Mouse (Mus musculus) spleen, postnatal 4 days (tissue): Measurements from ENCODE around the gene Megf8.

Source experiments
- DNase-seq, 2 experiments: peaks; one replicate each; pipeline ENCODE4 v3.0.0; 2022; ENCODE audit warnings: low spot score in 2 of 2

Gene Megf8

DNA sequence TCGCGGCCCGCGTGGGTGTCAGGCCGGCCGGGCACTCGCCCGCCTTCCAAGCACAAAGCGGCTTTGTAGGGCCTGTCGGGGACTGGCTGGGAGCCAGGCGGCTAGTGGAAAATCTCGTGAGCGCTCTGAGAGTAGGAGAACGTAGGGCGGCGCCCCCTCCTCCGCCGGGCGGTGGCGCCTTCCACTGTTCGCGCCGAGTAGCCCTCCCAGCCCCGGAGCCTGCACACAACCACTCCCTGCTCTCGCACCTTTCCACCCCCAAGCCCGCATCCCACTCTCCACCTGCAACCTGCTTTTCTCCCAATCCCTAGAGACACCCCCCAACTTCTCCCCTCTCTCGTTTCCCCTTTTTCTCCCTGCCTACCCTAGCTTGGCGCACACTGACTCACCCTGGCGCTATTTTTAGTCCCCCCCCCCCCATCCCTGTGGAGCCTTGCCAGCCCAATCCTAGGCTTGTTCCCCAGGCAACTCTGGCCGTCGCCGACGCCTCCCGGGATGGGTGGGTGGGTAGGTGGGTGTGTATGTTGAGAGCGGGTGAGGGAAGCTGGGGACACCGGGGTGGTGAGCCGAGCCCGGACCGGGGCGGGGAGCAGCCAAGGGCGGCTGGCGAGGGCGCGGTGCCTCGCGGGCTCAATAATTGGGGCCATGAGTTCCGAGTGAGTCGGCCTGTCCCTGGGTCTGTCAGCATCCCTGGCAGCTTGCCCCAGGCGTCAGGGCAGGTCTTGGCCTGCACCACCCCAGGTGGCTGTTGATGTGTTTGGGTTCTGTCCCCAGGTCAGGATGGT, 37.7 kb upstream of the Megf8 start:
- peak; percentile 82 to 90 for DNase-seq

DNA sequence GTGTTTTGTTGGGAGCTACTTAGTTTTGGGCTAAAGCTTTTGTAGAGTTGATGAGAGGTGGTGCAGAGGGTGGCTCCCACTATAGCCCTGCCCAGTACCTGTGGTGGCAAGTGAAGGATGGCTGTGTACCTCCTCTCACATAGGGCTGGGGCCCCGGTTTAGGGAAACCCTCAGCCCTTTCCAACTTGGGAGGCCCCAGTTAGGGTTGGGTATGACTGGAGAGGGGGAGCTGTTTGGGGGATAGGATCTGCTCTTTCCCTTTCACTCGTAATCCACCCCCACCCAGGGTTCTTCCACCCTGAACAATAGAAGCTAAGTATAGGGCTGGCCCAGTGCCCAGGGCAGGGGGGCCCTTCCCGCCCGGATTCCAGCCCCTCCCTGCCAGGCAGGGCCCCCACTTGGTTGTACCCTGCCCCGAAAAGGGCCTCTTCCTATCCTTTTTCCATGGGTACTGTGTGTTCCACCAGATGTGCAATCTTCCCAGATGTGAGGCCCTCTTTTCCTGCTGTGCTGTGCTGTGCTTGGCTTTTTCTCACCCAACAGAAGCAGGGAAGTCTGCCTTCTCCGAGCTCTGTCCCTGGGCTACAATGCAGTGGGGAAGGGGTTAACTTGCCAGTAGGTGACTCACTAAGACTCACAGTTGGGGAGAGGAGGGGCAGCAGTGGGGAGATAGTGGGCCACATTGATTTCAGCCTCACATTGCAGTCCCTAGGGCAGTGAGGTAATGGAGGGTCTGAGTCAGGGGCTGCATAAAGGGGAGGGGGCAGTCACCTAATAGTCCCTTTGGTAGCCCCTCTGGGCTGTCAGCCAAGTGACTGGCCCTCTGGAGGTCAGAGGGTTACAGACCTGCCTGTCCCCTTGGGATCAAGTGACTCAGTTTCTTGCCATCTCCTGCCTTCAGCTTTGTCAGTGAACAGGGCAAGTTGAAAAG, 36.8 kb upstream of the Megf8 start:
- peak; percentile 23 to 73 for DNase-seq

DNA sequence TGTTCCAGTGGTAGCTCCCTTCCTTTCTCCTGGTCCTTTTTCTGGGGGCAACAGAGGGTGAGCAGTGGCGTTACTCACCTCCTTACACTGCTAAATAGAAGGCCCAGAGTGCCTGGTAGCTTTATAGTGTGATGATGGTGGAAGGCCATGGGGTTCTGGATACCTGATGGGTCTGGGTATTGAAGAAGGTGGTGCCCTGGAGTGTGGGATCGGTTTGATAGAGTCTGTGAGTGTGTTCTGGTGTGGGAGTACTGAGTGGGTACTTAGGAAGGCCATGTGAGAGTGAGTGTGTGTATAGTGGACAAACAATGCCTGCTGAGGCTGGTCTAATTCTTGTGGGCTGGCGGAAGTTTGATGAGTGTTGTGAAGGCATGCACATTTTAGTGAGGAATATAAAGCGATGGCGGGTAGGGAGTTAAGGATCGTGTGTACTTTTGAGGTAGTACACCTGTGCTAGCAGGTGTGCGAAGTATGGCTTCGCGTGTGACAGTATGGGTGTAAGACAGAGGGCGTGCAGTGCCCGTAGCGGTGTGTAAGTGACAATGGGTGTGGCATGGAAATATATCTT, 35.7 kb upstream of the Megf8 start:
- peak; percentile 17 to 66 for DNase-seq

DNA sequence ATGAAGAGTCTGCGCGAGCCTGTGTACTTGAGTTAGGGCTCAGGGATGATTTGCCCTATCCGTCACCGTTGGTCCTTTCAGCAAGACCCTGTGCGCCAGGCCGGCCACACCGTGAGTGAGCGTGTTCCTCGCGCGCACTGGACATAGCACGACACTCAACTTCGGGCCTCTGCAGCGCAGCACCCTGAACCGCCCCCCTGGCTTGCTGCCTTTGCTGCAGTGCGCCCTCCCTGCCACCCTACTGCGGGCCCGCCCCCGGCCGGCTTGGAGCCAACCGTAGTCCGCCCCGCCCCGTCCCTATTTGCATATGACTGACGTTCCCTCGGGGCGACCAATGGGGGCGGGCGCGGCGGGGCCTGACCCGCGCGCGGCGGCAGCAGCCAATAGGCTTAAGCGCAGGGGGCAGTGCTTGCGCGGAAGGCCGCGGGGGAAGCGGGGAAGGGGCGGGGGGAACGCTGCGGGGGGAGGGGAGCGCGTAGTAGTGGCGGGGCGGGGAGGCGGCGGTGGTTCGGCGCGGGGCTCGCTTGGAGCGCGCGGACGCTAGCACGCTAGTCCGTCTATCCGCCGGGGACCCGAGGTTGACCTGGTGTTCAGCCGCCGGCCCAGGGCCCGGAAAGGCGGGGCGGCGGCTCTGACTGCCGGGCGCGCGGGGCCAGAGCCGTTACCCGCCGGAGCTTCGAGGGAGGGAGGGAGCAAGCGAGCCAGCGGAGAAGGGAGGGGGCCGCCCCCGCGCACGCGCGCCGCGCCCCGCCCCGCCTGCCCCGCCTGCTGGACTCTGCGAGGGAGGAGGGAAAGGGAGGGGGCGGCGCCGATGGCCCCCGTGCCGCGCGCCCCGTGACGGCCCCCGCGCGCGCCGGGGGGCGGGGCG, 35.0 kb upstream of the Megf8 start:
- DNase-seq, result peak; percentile 99

DNA sequence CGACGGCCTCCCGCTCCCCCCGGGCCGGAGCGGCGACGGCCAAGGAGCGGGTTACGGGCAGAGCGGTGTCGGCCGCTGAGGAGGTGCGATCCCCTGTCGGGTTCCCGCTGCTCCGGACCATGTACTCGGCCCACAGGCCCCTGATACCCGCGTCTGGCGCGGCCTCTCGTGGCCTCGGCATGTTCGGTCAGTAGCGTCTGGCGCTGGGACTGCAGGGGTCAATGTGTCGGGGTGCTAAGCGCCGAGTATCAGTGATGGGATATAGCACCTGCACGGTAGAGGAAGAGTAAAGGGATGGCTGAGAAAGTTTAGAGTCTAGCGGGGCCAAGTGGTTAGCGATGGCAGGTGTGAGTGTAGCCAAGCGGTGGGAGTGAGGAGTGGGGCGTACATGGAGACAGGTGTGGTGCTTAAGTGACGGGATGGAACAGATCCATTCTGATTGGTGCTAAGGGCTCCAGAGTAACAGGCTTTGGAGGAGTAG, 34.2 kb upstream of the Megf8 start:
- peak; percentile 59 to 81 for DNase-seq

DNA sequence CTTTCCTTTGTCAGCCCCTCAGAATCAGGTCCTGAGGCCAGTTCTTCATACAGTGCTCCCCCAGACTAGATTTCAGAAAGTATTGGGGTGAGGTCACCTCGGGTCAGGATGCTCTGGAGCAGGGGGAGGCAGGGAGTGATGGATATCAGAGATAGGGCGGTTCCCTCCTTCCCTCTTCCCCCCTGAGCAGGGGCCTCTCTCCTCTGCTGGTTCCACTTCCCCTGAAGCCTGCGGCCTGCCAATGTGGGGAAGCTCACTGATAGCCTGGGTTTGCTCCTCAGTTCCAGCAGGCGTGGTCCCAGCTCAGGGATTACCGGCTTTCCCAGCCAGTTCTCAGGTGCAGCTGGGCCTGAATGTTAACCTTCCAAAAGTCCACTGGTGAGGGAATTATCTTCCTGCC, 33.3 kb upstream of the Megf8 start:
- DNase-seq, result peak; percentile 35 to 71

DNA sequence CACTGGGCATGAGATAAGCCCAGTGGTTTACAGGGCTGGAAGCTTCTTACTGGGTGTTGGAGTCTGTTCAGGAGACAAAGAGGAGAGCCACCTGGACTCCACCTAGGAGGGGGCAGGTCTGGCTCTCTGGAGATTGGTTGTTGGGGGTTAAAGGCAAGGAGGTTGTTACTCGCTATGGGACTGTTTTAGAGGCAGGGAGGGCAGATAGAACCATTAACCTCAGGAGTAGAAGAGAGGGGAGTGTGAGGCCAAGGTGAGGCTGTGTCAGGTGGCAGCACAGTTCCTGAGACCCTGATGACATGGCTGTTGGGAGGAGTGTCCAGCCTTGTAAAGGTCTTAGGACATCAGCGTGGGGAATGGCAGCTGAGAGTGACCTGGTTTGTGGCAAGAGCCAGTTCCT, 32.8 kb upstream of the Megf8 start:
- DNase-seq, result peak in 1 of 2 experiments; percentile 14

DNA sequence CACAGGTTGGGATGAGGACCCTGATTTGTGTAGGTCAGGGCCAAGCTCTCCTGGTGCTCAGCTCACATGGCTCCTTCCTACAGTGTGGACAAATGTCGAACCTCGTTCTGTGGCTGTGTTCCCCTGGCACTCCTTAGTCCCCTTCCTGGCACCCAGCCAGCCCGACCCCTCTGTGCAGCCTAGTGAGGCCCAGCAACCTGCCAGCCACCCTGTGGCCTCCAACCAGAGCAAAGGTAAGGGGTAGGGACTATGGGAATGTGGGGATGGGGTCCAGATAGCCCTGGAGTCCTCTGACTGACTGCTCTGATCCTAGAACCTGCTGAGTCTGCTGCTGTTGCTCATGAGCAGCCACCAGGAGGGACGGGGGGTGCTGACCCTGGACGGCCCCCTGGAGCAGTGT, 32.2 kb upstream of the Megf8 start:
- DNase-seq, result peak; percentile 16 to 69

DNA sequence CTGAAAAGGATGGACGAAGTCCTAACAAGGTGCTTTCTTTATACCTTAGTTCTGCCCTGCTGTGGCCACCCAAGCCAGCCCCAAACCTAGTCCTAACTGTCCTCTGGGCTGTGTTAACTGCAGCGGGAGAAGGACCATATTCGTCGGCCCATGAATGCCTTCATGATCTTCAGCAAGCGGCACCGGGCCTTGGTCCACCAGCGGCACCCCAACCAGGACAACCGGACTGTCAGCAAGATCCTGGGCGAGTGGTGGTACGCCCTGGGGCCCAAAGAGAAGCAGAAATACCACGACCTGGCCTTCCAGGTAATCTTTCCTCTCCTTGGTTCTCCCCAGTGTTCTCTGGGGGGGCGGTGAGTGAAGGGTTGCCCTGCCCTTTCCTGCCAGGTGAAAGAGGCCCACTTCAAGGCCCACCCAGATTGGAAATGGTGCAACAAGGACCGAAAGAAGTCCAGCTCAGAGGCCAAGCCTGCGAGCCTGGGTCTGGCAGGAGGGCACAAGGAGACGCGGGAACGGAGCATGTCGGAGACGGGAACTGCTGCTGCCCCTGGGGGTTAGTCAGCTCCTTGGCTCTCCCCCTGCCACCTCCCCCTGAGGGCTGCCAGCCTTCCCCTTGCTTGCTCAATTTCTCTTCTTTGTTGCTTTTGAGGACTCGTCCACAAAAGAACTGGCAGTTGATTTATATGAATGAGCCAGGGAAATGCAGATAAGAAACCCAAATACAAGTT, 31.3 kb upstream of the Megf8 start:
- peak; percentile 12 to 63 for DNase-seq

DNA sequence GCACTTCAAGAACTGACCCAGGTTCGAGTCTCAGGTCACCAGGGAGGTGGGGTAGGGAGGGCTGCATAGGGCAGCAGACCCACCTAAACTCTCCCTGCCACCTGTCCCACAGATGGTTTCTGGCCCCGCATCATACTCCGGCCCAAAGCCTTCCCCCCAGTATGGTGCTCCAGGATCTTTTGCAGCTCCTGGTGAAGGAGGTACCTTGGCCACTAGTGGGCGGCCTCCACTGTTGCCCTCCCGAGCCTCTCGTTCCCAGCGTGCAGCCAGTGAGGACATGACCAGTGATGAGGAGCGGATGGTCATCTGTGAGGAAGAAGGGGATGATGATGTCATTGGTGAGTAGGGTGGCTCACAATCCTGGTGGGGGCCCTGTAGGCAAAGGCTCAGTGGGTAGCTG, 30.0 kb upstream of the Megf8 start:
- peak in 1 of 2 experiments; percentile 59 for DNase-seq

DNA sequence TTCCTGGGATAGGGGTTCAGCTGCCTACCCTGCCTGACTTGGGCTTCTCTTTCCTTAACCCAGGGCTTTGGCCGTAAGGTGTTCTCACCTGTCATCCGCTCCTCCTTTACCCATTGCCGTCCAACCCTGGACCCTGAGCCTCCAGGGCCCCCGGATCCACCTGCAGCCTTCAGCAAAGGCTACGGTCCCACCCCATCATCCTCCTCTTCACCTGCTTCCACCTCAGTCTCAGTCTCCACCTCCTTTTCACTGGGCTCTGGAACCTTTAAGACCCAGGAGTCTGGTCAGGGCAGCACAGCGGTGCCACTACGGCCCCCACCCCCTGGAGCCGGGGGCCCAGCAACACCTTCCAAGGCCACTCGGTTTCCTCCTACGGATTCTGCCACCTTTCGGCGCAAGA, 29.0 kb upstream of the Megf8 start:
- peak in 1 of 2 experiments; percentile 58 for DNase-seq

DNA sequence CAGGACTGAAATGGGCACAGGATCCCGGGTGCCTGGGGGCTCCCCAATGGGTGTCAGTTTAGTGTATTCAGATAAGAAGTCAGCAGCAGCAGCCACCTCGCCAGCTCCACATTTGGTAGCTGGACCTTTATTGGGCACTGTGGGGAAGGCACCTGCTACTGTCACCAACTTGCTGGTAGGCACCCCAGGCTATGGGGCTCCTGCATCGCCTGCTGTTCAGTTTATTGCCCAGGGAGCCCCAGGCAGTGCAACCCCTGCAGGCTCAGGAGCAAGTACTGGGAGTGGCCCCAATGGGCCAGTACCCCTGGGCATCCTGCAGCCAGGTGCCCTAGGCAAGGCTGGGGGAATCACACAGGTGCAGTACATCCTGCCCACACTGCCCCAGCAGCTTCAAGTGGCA, 28.2 kb upstream of the Megf8 start:
- no peak for DNase-seq

DNA sequence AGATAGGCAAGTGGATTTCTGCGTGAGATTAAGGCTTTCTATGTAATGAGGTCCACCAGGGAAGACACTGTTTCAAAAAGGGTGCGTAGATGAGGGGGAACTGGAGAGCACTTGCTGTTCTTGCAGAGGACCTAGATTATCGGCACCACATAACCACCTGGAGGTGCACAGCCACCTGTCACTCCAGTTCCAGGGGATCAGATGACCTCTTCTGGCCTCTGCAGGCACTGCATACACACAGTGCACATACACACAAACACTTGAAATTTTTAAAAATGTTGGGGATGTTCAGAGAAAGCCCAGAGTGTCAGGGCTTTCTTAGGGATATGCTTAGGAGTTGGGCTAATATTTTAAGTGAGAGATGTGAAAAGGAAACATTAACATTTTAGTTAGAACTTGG, 27.0 kb upstream of the Megf8 start:
- peak in 1 of 2 experiments; percentile 55 for DNase-seq

DNA sequence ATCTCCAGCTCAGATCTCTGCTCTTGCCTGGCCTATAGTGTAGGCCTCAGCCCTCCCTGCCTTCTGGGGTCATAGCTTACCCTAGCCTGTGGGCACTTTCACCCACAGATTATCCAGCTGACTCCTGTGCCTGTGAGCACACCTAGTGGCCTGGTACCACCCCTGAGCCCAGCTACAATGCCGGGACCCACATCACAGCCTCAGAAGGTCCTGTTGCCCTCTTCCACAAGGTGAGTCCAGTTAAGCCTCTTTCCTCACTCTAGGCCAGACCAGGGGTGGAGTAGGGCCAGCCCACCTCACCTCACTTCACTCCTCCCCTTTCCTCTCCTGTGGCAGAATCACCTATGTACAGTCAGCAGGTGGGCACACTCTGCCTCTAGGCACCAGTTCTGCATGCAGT, 26.5 kb upstream of the Megf8 start:
- peak in 1 of 2 experiments; percentile 53 for DNase-seq

DNA sequence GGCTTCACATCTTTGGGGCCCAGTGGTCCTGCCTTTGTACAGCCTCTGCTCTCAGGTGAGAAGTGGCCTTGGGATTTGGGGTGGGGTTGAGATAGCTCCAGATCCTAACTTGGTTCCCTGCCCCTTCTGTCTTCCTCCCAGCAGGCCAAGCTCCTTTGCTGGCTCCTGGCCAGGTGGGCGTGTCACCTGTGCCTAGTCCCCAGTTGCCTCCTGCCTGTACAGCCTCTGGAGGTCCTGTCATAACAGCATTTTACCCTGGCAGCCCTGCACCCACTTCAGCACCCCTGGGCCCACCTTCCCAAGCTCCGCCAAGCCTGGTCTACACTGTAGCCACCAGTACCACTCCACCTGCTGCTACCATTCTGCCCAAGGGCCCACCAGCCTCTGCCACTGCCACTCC, 26.1 kb upstream of the Megf8 start:
- DNase-seq, result peak; percentile 60 to 75

DNA sequence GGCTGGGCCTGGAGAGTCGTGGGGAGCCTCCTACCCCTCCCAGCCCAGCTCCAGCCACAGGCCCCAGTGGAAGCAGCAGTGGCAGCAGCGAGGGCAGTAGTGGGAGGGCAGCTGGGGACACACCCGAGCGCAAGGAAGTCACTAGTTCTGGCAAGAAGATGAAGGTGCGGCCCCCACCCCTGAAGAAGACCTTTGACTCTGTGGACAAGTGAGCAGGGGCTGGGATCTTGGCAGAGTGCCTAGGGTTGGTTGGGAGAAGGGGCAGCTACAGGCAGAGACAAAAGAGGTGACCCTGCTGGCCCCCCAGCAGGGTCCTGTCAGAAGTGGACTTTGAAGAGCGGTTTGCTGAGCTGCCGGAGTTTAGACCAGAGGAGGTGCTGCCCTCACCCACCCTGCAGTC, 24.9 kb upstream of the Megf8 start:
- peak in 1 of 2 experiments; percentile 61 for DNase-seq

DNA sequence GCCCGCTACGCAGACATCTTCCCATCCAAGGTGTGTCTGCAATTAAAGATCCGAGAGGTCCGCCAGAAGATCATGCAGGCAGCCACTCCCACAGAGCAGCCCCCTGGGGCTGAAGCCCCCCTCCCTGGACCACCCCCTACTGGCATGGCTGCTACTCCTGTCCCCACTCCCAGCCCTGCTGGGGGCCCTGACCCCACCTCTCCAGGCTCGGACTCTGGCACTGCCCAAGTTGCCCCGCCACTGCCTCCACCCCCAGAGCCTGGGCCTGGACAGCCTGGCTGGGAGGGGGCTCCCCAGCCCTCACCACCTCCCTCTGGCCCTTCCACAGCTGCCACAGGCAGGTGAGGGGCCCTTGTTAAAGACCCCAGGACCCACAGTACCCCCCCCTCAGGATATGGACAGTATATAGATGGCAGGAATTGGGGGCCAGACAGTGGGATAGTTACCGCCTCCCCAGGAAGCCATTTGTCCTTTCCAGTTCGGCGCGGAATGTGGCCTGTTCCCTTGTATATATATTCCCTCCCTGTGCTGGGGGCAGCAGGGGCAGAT, 23.7 kb upstream of the Megf8 start:
- DNase-seq, result no peak

DNA sequence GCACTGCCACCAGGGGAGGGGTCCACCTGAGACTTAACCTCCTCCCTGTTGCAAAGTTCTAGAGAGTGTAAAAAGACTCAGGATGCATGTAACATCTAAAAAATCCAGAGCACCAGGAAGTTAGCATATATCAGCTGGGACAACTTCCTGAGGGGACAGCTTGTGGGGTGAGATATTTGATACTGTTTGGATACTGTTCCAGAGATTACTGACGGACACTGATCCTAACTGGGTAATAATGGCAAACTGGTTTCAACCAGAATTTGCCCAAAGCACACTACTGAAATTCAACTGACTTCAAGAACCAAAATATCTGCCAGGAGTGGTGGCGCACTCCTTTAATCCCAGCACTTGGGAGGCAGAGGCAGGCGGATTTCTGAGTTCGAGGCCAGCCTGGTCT, 22.5 kb upstream of the Megf8 start:
- no peak for DNase-seq

DNA sequence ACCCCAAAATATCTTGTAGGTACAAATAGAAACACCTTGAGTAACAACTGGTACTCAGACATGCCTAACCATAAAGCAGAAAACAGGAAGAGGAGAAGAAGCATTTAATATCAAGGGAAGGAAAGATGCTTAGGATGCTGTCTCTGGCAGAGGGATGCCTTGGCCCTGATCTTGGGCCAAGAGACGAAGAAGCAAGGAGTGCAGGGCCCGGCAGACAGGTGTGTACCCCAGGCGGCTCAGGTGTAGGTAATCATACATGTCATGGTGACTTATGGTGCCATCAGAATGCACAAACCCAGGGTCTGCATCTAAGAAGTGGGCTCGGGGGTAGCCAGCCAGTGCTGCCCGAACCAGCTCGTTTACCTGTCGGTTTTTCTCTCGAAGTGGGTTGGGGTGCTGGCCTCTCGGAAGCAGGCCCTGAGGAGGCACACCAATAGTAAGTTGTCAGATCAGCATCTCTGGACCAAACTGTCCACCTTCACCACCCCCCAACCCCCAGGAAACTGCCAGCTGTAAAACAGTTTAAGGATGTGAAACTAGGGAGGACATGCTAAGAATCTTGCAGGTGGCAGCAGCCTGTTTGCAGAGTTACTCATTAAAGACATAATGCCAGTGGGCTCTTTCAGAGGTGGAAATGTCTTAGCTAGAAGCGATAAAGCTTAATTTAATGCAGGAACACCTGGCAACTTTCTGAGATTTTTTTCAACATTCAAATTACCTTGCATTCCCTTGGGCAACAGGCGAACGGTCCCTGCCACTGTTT, 21.8 kb upstream of the Megf8 start:
- peak; percentile 15 to 64 for DNase-seq
